Mouse (Mus musculus): Measurements from ENCODE around the gene Hsp90aa1.
"Not testable (repeated sequence)": the region's sequence is repeated elsewhere in the genome, so short reads cannot be mapped to it uniquely, and the experiment has no call there.

Hsp90aa1 gene

DNA sequence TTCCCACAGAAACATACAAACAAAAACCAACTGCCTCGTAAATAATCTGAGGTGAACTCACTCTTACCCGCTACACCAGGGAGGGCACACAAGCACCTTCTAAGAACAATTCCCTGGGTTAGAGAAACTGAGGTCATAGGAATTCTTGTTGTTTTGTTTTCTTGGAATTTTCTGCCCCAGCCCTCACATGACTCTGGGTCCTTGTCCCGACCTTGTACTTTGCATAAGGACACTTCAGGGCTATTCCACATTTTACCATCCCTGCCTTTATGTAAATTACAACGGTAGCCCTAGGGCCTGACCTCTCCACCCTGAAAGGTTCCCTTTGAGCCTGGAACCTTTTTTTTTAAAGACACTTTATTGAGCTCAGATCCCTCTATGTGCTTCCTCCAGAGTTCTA lies at the start of gene Hsp90aa1:
TSS of gene Hsp90aa1 (minus strand) at position 173 of the 400 bp plus-strand sequence.
- DNase-seq (ENCODE audit: low read depth, low spot score), result no peak

DNA sequence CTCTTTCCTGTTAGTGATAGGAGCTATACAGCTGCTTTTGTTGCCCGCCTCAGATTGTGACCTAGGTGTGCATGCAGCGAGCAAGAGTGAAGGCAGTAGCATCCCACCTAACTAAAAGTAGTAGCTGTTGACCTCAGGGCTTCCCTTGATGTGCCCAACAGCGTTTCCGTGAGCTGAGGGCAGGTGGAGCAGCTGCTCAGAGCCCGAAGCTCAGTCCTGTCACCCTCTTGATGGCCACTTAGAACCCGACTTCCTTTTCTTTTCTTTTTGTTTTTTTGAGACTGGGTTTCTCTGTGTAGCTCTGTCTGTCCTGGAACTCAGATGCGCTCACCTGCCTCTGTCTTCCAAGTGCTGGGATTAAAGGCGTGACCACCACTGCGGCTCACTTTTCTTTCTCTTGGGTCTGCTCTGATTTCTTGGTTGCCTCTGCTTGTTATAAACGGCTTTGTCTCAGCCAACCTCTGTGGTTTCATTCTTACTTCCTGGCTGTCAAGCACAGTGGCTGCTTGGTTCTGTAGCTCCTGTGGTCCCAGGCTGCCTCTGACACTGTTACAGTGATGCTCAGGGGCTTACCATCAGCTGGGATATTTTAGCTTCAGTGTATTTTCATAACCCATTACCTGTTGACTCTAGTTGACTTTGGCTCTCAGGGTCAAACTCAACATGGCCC lies 48.4 kb upstream of the Hsp90aa1 start:
- no peak for DNase-seq (ENCODE audit: low read depth, low spot score)

DNA sequence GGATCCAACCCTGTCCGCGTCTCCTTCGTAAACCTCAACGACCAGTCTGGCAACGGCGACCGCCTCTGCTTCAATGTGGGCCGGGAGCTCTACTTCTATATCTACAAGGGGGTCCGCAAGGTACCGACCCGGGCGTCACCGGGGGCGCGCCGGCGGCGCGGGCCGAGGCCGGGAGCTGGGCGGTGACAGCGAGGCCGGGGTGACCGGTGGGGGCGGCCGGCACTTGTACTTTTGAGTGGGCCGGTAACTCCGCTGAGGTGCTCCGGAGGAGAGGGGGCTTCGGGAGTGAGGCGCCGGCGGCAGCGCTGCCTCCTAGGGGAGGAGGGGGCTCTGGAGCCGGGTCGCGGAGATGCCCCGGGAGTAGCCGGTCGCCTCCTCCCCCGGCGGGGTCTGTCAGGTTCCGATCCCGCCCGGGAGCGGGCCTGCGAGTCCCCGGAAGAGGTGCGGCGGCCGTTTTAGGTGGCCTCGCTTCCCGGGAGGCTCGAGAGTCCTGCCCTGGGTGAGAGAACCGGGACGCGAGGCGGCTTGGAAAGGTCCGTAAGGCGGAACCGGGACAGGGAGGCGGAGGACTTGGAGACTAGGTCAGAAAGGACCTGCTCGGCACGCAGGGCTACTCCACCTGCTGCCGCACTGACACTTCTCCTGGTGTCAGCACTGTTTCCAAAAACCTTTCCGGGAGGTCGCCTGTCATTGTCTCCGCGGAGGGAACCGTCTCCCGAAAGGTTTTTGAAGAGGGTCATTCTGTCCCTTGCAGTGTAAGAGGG lies 35.8 kb upstream of the Hsp90aa1 start:
- peak; percentile 36 for DNase-seq (ENCODE audit: low read depth, low spot score)

DNA sequence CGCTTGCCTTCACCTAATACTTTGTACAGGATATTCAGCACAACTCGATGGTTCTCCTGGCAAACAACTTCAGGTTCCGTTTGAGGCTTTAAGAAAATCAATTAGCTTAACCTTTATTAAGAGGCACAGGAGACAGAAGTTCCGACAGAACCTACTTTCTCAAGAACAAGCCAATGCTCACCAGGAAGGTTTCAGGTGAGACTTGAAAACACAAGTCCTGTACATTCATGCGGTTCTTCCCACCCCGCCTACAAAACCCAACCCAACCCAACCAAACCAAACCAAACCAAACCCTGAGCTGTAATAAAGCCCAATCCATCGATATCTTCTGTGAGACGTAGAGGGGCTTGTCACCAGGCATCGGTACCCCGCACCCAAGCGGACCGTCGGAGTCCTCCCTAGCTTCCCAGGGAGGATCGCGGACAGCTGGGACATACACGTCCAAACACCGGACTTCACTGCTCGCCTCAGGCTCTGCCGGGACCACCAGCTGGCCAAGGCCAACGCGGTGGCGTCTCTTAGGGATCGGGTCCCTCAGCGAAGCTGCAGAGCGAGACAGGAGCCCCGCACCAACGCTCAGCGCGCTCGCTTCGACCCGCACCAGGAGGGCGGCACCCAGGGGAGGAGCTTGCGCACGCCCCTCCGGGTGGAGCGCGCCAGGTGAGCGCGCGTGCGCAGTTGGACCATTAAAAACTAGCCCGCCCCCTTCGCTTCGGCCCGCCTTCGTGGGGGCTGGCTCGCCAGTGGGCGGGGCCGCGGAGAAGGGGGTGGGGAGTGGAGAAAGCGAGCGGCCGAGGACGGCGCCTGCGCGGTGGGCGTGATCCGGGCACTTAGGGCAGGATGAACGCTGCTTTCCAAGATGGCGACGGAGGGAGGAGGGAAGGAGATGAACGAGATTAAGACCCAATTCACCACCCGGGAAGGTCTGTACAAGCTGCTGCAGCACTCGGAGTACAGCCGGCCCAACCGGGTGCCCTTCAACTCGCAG lies 34.9 kb upstream of the Hsp90aa1 start, which contains the start of gene Wdr20:
TSS of gene Wdr20 (plus strand) at position 775 of the 988 bp plus-strand sequence.
- DNase-seq (ENCODE audit: low read depth, low spot score), result peak; percentile 96

DNA sequence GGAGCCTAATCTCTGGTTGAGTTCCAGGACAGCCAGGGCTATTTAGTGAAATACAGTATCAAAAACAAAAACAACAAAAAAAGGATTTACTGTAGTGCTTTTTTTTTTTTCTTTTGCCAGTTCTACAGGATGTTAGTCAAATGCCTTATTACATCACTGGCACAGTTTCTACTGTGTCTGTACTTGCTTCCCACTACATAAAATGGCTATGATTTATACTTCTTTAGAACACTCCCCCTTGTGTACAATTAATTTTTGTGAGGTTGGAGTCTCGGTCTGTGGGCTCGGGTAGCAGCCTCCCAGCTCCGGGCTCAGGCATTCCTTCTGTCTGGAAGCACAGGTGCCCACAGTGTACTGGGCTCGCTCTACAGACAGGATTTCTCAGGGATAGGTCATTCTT lies 34.1 kb upstream of the Hsp90aa1 start:
- no peak for DNase-seq (ENCODE audit: low read depth, low spot score)

DNA sequence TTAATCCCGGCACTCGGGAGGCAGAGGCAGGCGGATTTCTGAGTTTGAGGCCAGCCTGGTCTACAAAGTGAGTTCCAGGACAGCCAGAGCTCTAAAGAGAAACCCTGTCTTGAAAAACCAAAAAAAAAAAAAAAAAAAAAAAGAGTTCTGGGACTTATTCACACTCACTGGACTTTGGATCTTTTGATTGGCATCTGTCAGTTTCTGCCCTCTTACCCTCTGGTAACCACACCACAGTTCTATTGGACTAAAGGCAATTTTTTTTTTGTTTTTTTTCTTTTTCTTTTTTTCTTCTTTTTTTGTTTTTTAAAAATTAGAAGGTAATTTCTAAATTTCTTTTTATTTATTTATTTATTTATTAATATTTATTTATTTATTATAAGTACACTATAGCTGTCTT lies 30.7 kb upstream of the Hsp90aa1 start:
- DNase-seq (ENCODE audit: low read depth, low spot score), result not testable (repeated sequence)

DNA sequence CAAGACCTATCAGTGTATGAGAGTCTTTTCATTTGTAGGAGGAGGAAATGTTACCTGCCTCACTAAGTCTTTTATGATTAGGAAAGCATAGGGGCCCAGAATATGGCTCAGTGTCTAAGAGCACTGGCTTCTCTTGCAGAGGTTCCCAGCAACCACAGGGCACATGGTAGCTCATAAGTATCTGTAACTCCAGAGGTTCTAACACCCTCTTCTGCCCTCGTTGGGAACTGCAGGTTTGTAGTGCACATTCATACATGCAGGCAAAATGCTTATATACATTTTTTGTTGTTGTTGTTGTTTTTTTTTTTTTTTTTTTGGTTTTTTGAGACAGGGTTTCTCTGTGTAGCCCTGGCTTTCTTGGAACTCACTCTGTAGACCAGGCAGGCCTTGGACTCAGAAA lies 23.9 kb upstream of the Hsp90aa1 start:
- no peak for DNase-seq (ENCODE audit: low read depth, low spot score)

DNA sequence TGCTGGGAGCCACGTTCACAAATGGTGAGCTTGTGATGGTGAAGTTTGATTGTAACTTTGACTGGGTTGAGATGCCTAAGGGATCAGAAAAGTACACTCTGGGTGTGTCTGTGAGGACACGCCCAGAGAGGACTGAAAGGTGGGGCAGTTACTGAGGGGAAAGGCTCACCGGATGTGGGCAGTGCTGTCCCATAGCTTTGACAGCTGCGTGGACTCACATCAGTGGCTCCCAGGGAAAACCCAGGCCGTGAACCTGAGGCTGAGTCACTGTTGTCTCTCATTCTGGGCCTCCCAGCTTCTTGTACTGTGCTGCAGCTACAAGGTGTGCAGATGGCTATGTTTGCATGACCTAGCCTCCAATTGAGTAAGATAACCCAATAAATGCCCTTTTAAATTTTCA lies 23.0 kb upstream of the Hsp90aa1 start:
- DNase-seq (ENCODE audit: low read depth, low spot score), result no peak

DNA sequence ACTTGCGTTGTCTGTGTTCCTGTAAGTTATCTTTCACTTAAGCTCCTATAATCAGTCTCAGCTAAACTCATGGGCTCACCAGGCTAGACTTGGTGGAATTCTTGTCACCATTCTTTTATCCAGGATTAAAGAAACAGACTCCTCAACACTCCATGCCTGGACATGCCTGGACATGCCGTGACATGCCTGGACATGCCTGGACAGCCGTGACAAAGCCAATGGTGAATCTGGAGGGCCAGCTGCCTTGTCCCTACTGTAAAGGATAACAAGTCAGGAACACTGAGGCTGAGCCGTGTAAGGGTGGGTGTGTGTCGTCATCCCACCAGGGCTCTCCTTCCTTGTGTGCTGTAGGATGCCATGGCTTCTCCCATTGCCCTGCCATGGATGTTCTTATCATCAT lies 22.5 kb upstream of the Hsp90aa1 start:
- DNase-seq (ENCODE audit: low read depth, low spot score), result no peak

DNA sequence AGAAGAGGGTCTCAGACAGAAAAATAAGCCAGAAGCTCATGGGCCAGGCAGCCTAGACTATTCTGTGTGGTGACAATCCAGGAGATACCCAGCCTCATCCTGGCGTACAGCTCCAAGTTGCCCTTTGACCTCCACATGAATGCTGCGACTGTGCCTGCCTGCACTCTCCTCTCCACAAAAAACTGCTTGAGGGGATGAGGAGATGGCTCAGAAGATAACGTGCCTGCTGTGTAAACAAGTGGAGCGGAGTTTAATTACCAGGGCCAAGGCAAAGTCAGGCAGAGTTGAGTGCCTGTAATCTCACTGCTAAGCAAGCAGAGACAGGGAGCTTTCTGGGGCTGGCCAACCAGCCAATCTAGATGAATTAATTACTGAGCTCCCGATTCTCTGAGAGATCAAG lies 13.5 kb upstream of the Hsp90aa1 start:
- DNase-seq (ENCODE audit: low read depth, low spot score), result no peak

DNA sequence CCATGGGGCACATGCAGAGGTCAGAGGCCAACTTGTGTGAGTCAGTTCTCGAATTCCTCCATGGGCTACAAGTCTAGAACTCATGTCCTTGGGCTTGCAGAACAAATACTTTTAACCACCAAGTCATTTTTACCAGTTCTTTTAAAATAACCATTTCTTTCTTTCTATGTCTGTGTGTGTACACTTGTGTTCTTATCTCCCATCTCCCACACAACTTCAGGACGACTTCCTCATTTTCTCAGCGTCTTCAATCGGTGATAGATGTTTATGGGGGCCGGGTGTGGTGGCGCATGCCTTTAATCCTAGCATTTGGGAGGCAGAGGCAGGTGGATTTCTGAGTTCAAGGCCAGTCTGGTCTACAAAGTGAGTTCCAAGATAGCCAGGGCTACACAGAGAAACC lies 11.7 kb upstream of the Hsp90aa1 start:
- no peak for DNase-seq (ENCODE audit: low read depth, low spot score)

DNA sequence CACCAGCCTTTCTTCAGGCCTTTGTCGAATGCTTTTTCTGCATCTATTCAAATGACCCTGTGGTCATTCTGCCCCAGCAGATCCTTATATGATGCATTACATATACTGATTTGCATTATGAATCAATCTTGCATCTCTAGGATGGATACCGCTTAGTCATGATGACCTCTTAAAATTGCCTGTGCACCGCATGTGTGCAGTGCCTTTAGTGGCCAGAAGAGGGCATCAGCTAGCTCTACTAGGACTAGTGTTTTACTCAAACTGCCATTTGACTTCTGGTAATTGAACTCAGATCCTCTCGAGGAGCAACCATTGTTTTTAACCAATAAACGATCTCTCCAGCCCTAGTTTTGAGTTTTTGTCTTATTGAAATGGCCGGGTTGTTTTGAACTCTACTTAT lies 11.3 kb upstream of the Hsp90aa1 start:
- DNase-seq (ENCODE audit: low read depth, low spot score), result no peak

DNA sequence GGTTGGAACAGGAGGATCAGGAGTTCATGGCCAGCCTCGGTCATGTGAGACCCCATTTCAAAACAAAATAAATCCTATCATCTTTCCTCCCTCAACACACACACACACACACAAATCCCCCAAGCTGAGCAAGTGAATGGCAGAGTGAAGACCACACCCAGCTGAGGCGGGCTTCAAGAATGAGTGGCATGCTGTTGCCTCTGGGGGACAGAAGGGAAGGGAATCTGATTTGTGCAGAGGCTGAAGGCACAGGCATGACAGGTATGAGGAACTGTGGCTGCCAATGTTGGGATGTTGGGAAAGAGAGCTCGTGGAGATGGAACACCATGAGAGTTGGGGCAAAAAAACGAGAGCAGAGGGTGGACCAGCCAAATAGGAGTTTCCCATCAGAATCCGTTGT lies 8.7 kb upstream of the Hsp90aa1 start:
- DNase-seq (ENCODE audit: low read depth, low spot score), result no peak

DNA sequence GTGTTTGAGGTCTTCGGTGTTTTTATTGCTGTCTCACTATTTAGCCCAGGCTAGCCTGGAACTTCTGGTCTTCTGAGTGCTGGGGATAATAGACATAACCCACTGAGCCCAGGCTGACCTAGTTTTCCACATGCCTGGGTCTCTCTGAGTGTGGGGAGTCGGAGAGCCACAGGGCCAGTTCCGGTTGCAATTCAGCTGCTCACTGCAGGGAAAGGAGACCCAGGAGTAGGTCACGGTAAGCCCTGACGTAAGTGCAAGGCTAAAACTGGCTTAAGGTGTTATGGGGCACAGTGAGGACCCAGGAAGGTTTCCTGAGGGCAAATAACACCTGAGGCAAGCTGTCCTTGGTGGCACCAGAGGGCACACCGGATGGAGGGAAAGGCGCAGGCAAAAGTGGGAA lies 4.9 kb upstream of the Hsp90aa1 start:
- no peak for DNase-seq (ENCODE audit: low read depth, low spot score)

DNA sequence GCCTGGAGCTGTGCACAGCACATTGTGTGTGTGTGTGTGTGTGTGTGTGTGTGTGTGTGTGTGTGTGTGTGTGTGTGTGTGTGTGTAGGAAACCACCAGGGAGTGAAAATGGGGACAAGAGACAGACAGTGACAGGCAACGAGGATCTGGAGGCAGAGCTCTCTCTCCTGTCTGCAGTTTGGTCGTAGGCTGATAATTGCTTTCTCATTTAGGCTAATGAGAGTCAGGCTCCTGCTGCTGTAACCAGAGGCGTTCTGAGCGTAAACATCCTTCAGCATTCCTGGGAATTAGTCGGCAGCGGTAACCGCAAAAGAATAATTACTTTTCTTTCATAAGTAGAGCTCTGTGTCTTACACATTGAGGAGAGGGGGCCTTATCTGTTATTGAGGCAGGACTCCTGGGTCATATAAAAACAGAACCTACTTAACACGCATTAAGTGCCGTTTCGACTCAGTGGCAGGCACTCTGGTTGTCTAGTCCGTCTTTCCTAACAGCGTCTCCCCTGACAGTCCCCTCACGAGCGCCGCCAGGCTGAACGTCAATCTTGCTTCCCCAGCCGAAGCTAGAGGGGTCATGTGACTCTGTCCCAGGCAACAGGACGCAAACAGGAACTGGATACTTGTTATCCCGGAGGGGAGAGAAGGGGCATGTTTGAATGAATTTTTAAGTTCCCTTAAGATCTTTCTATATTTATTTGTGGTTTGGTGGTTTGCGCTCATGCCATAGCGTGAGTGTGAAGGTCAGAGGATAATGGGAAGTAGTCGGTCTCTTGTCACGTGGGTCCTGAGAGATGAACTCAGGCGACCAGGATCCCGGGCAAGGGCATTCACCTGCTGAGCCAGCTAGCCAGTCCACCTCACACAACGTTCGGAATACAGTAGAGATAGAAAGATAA lies 4.1 kb upstream of the Hsp90aa1 start:
- no peak for DNase-seq (ENCODE audit: low read depth, low spot score)

DNA sequence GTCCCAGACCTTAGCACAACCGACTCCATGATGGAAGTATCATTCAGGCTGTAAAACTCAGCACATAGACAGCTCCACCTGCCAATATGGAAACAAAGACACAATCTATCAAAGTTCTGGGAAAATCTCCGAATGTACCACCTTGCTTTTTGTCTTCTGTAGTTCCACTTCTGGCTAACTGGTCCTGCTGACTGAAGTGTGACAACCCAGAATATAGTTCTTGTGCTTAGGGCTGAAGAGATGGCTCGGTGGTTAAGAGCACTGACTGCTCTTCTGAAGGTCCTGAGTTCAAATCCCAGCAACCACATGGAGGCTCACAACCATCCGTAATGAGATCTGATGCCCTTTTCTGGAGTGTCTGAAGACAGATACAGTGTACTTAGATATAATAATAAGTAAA lies 2.9 kb upstream of the Hsp90aa1 start:
- DNase-seq (ENCODE audit: low read depth, low spot score), result not testable (repeated sequence)

DNA sequence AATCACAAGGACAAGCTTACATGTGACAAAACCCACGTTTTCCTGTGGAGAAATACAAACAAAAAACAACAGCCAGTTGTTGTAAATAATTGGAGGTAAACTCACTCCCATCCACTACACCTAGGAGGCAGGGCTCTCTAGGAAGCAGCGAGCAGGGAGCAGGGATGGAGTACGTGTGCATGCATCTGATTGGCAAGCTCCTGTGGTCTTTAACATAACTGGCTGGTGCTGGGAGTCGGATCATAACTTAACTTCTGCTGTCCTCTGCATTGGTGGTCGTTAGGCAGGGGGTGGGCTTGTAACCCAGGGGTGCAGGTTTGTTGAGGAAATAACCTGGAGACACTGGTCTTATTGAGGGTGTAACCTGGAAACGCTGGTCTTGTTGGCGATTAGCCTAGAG lies 1.2 kb upstream of the Hsp90aa1 start:
- no peak for DNase-seq (ENCODE audit: low read depth, low spot score)

DNA sequence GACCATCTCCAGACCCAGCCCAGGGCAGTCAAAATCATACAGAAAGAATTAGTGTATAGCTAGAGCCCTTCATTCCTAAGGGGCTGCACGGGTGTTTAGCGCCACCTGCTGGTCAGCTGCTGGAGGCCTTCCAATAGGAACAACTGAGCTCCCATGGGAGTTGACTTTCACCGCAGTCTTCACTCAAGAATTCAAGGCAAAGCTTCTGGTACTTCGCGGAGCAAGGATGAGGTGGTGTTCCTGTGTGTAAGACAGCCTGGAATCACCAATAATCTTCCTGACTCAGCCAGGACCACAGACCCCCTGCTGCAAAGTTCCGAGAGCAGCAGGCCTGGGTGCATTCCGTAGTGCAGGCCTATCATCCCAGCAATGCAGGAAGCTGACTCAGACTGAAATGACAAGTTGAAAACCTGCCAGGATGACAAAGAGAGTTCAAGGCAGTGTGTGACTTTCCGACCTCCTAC lies 512 bp upstream of the Hsp90aa1 start:
- peak; percentile 69 for DNase-seq (ENCODE audit: low read depth, low spot score)

DNA sequence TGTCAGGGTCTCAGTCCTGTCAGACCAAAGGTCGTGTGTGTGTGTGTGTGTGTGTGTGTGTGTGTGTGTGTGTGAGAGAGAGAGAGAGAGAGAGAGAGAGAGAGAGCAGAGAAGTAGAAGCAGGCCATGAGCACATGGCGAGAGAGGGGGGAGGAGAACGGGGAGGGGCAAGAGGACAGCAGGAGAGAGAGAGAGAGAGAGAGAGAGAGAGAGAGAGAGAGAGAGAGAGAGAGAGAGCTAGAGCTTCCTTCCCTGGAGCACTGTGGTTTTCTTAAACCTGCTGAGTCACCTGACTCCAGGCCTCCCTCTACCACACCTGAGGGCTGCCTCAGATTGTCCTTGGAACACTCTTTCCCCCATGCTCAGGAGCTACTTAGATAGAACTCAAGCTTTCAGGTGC lies 1.2 kb downstream of the Hsp90aa1 start:
- DNase-seq (ENCODE audit: low read depth, low spot score), result not testable (repeated sequence)

DNA sequence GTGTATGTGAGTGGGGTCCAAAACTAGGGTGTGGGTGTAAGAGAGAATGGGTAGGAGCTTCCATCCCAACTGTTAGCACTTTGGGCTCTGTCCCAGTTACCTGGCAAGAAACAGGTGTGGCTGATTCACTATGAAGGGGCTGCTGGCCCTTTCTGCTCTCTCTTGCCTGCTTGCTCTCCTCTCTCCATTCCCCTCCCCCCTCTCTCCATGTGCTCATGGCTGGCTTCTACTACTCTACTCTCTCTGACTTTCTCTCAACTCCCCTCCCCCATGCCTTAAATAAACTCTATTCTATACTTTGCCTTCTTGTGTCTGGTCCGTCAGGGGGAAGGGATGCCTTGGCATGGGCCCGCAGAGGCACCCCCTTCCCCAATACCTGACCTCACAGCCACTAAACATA lies 1.8 kb downstream of the Hsp90aa1 start:
- DNase-seq (ENCODE audit: low read depth, low spot score), result no peak

DNA sequence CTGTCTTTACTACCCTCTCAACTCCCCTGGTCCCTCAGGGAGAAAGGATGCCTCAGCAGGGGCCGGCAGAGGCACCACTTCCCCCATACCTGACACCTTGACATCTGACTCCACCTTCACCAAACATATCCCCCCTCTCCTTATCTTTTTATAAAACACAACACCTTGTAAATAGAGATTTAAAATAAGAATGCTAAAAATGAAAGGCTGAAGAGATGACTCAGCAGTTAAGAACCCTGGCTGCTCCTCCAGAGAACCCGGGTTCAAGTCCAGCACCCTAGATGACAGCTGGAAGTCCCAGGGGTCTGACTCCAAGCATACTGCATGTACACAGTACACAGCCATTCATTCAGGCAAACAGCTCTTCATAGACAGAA lies 3.4 kb downstream of the Hsp90aa1 start:
- no peak for DNase-seq (ENCODE audit: low read depth, low spot score)
